Mouse (Mus musculus): Measurements from ENCODE around the gene Wdsub1. TPM values are rescaled to one million over a fixed set of nuclear protein-coding genes. Genes with fewer than 3 reads are reported as not detected.

The Wdsub1 gene
- polyA plus RNA-seq, 1 experiment from 2014 or later, result 44.1 TPM

DNA sequence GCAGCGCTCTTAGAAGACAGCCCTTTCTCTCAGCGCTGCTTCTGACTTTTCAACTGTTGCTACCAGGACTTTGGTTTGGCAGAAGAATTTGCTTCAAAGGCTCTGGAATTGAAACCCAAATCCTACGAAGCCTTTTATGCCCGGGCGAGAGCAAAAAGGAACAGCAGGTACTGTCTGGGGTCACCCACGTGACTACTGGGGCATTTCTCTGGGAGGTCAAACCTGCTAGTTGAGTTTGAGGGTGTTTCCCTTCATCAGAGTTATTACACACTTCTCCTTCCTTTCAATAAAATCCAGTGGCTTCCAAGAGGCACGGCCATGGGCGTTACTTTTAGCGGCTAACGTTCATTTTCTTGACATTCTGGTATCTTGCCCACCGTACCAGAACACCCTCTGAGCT lies 40.4 kb downstream of the Wdsub1 start:
- H3K27me3 ChIP-seq, result no peaks in the 10 kb centered on the region
- 68% methylated on average over 11 of the region's 11 CpGs for WGBS

DNA sequence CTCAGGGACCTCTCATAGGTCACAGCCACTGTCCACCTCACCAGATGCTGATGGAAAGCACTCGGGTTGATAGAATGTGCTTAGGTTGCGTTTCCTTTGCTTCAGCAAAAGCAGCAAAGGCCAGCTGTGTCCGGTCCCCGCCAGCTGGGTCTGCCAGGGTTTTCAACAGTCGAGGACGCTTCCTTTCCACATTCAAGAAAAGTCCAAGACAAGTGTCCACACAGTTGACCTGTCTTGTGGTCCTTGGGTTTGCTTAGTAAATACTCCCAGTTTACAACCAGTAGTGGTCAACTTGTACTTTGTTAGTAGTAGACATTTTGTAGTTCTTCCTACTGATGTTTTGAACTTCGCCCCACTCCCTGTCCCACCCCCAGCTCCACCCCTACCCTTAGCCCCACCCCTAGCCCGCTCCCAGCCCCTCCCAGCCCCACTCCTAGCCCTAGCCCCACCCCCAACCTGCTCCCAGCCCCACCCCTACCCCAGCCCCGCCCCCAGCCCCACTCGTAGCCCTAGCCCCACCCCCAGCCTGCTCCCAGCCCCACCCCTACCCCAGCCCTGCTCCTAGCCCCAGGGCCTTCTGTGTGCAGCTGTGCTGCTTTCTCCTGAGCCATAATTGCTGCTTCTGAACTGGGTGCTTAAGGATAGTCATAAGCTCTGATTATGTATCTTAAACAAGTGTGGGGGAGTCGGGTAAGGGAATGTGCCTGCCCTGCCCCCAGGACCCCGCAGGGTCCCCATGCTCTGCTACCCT lies 41.0 kb downstream of the Wdsub1 start:
- WGBS, result 62% methylated on average over 12 of the region's 12 CpGs
- Histone ChIP-seq H3K4me1 (peaks cover 9% of the 10 kb centered on the region; the same call in 1 of the 2 replicates), H3K9me3 (no peaks in the 10 kb centered on the region), H3K4me2 (no peak overlapping the region), H3K36me3 (peaks cover 69% of the 10 kb centered on the region), H3K27me3 (no peaks in the 10 kb centered on the region), H3K27ac (peak overlapping the region; percentile 68; the same call in 1 of the 2 replicates), H3K9ac (no peak overlapping the region), H3K4me3 (no peak overlapping the region)
- no peak for ATAC-seq (ENCODE audit: insufficient number of reproducible peaks, insufficient read depth, low FRiP score, low TSS enrichment, low read depth)

More for the DNA sequence above, 40.4 kb downstream of the Wdsub1 start:
- Histone ChIP-seq H3K4me1 (peaks cover 9% of the 10 kb centered on the region; the same call in 1 of the 2 replicates), H3K9me3 (no peaks in the 10 kb centered on the region), H3K4me3 (no peak overlapping the region), H3K9ac (no peak overlapping the region), H3K27ac (peak overlapping the region; percentile 68; the same call in 1 of the 2 replicates), H3K36me3 (peaks cover 64% of the 10 kb centered on the region), H3K4me2 (no peak overlapping the region)
- no peak for ATAC-seq (ENCODE audit: insufficient number of reproducible peaks, insufficient read depth, low FRiP score, low TSS enrichment, low read depth)

DNA sequence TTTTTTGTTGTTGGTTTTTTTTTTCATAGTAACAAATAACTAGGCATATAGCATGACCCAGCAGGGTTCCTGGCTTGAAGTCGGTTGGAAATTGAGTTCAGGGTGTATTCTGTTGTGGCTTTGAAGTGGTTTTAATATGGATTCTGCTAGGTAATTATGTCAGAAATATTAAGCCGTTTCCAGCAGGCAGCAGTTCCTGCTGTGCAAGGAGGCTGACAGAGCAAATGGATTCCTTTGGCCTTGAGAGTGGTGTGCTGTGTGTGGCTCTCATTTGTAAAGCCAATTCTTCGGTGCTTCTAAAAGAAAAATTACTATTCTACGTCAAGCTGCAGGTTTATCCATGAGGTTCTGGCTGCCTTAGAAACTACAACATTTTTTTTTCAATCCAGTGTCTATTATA lies 42.2 kb downstream of the Wdsub1 start:
- Histone ChIP-seq H3K27me3 (no peaks in the 10 kb centered on the region), H3K4me2 (no peak overlapping the region), H3K9ac (no peak overlapping the region), H3K4me1 (peaks cover 9% of the 10 kb centered on the region; the same call in 1 of the 2 replicates), H3K4me3 (no peak overlapping the region), H3K36me3 (peaks cover 75% of the 10 kb centered on the region), H3K9me3 (no peaks in the 10 kb centered on the region), H3K27ac (0 out of 2 replicates have a peak overlapping the region, but pooled peaks have one; percentile 16)
- no peak for ATAC-seq (ENCODE audit: insufficient number of reproducible peaks, insufficient read depth, low FRiP score, low TSS enrichment, low read depth)
- WGBS, result 31% methylated on average over 4 of the region's 4 CpGs

- H3K27ac ChIP-seq, result 0 out of 2 replicates have a peak overlapping the region, but pooled peaks have one; percentile 16
These were observed 42.6 kb downstream of the Wdsub1 start for GRCm38 (mm10) chr2:59839755-59840154.

DNA sequence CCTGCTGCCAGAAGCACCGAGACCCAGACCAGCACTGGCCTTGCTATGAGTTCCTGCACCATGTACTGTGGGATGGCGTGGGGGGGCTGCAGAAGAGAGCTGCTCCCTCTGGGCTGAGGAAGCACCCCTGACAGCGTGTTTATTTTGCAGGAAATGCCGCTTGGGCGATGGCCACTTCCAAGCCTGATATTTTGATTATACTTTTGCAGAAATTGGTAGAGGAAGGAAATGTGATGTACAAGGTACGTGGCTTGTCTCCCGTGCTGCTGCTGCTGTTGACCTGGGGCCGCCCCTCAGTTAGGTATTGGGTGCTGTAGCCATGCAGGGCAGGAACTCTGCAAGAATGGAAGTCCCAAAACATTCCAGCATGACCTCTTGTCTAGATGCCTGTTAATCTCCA lies 43.6 kb downstream of the Wdsub1 start:
- no peak for ATAC-seq (ENCODE audit: insufficient number of reproducible peaks, insufficient read depth, low FRiP score, low TSS enrichment, low read depth)
- Histone ChIP-seq H3K36me3 (peaks cover 78% of the 10 kb centered on the region), H3K27me3 (no peaks in the 10 kb centered on the region), H3K9me3 (no peaks in the 10 kb centered on the region), H3K4me3 (no peak overlapping the region), H3K9ac (no peak overlapping the region), H3K4me1 (peaks cover 9% of the 10 kb centered on the region; the same call in 1 of the 2 replicates), H3K27ac (peak overlapping the region; percentile 44; the same call in 1 of the 2 replicates), H3K4me2 (no peak overlapping the region)
- 89% methylated on average over 8 of the region's 8 CpGs for WGBS

More at GRCm38 (mm10) chr2:59839755-59840154, 42.6 kb downstream of the Wdsub1 start:
- 78% methylated on average over 2 of the region's 2 CpGs for WGBS
- Histone ChIP-seq H3K27me3 (no peaks in the 10 kb centered on the region), H3K4me1 (peaks cover 9% of the 10 kb centered on the region; the same call in 1 of the 2 replicates), H3K9ac (no peak overlapping the region), H3K9me3 (no peaks in the 10 kb centered on the region), H3K4me3 (no peak overlapping the region), H3K4me2 (no peak overlapping the region), H3K36me3 (peaks cover 78% of the 10 kb centered on the region)
- ATAC-seq (ENCODE audit: insufficient number of reproducible peaks, insufficient read depth, low FRiP score, low TSS enrichment, low read depth), result no peak

DNA sequence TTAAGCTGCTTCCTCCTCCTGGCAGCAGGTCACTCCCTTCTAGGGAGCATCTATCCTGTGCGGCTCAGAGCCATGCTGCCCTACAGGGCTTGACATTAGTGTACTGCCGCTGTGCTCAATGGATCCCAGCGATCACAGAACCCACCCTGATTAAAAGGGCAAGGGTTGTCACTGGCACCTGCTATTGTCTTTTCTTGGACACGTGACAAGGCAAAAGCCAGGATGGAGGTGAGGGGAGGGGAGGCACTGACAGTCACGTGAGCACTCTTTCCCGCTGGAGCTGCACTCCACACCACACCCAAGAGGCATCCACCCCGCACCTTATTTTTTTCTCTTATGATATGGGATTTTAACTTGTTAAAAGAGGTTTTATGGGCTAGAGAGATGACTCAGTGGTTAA lies 50.6 kb downstream of the Wdsub1 start:
- H3K4me1 ChIP-seq, result peaks cover 39% of the 10 kb centered on the region
- no peak overlapping the region for H3K27ac ChIP-seq
- ATAC-seq (ENCODE audit: insufficient number of reproducible peaks, insufficient read depth, low FRiP score, low TSS enrichment, low read depth), result no peak
- no peak overlapping the region for H3K4me3 ChIP-seq
- no peaks in the 10 kb centered on the region for H3K27me3 ChIP-seq
- no peak overlapping the region for H3K9ac ChIP-seq
- 86% methylated on average over 7 of the region's 7 CpGs for WGBS
- no peak overlapping the region for H3K4me2 ChIP-seq
- peaks cover 52% of the 10 kb centered on the region for H3K36me3 ChIP-seq
- no peaks in the 10 kb centered on the region for H3K9me3 ChIP-seq

DNA sequence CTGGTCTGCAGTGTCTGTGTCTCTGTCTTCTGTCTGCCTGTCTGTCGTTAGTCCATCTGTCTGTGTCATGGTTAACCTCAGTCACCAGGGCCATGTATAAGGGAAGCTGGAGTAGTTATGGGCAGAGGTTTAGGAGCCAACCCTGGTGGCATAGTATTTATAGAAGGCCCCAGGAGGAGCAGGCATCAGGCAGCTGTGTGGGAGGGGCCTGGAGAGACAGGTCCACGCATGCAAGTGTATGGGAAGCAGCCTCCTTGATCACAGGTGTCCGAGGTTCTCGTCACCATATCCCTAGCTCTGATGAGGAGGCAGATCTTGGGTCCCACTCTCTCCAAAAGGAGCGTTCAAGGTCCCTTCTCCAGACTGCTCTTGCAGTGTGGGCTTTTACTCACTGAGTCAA lies 51.5 kb downstream of the Wdsub1 start:
- H3K27ac ChIP-seq, result no peak overlapping the region
- WGBS, result 77% methylated on average over 5 of the region's 5 CpGs

DNA sequence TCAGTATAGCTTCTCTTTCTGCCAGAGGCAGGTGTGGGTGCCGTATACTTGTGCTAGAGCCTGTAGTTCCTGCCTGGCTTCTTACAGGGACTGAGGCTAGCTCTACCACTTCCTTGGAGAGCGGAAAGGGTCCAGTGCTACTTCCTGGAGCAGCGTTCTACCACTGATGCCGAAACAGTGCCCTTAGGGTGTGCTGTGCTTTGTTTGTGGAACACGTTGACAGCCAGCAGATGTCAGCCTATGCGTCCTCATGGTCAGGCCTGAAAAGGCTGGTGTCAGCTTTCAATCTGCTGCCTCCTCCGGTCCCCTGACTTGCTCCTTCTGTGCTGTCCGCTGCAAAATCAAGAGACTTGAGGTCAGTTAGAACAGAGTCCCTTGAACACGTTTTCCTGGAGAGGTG lies 52.2 kb downstream of the Wdsub1 start:
- Histone ChIP-seq H3K36me3 (peaks cover 41% of the 10 kb centered on the region), H3K9ac (peak overlapping the region; percentile 17; the same call in 1 of the 2 replicates), H3K4me3 (no peak overlapping the region), H3K4me2 (no peak overlapping the region), H3K9me3 (no peaks in the 10 kb centered on the region), H3K4me1 (peaks cover 39% of the 10 kb centered on the region), H3K27ac (peak overlapping the region; percentile 60; the same call in 1 of the 2 replicates), H3K27me3 (no peaks in the 10 kb centered on the region)
- WGBS, result 13% methylated on average over 9 of the region's 9 CpGs
- ATAC-seq (ENCODE audit: insufficient number of reproducible peaks, insufficient read depth, low FRiP score, low TSS enrichment, low read depth), result no peak

More for the DNA sequence above, 51.5 kb downstream of the Wdsub1 start:
- Histone ChIP-seq H3K4me1 (peaks cover 39% of the 10 kb centered on the region), H3K36me3 (peaks cover 49% of the 10 kb centered on the region), H3K4me3 (no peak overlapping the region), H3K4me2 (no peak overlapping the region), H3K27me3 (no peaks in the 10 kb centered on the region), H3K9ac (no peak overlapping the region), H3K9me3 (no peaks in the 10 kb centered on the region)
- ATAC-seq (ENCODE audit: insufficient number of reproducible peaks, insufficient read depth, low FRiP score, low TSS enrichment, low read depth), result no peak

GRCm38 (mm10) chr2:59829718-59830117 lies 52.7 kb downstream of the Wdsub1 start:
- Histone ChIP-seq H3K36me3 (peaks cover 38% of the 10 kb centered on the region), H3K9me3 (no peaks in the 10 kb centered on the region), H3K27ac (peak overlapping the region; percentile 60), H3K4me1 (peaks cover 40% of the 10 kb centered on the region), H3K27me3 (no peaks in the 10 kb centered on the region), H3K4me3 (no peak overlapping the region), H3K4me2 (peak overlapping the region; percentile 37), H3K9ac (no peak overlapping the region; the same call in 1 of the 2 replicates)
- no peak for ATAC-seq (ENCODE audit: insufficient number of reproducible peaks, insufficient read depth, low FRiP score, low TSS enrichment, low read depth)
- WGBS, result 61% methylated on average over 7 of the region's 7 CpGs

GRCm38 (mm10) chr2:59828777-59829508 lies 53.4 kb downstream of the Wdsub1 start:
- ATAC-seq (ENCODE audit: insufficient number of reproducible peaks, insufficient read depth, low FRiP score, low TSS enrichment, low read depth), result peak; percentile 58; the same call in 1 of the 2 replicates
- Histone ChIP-seq H3K4me1 (peaks cover 48% of the 10 kb centered on the region), H3K27me3 (no peaks in the 10 kb centered on the region), H3K4me3 (no peak overlapping the region), H3K27ac (peak overlapping the region; percentile 60), H3K4me2 (peak overlapping the region; percentile 37), H3K9ac (peak overlapping the region; percentile 59; the same call in 1 of the 2 replicates), H3K9me3 (no peaks in the 10 kb centered on the region), H3K36me3 (peaks cover 36% of the 10 kb centered on the region)
- 13% methylated on average over 14 of the region's 14 CpGs for WGBS

DNA sequence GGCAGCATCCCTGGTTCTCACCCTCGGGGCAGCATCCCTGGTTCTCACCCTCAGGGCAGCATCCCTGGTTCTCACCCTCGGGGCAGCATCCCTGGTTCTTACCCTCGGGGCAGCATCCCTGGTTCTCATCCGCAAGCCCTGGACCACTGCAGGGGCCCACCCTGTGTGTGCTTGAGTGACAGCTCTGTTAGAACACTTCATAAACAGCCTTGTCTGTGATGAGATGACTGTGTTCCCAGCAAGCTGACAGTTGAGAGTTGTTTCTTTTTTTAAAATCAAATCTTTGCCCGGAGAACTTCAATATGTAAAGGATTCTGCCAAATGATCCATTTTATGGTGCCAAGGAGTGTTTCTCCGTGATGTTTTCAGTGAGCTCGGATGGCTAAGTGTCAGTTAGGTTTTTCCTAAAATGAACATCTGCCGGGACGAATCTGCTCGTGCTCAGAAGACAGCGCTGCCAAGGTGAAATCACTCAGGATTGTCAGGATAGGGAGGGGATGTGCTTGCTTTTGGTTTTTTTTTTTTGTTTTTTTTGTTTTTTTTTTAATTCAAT lies 54.2 kb downstream of the Wdsub1 start:
- no peaks in the 10 kb centered on the region for H3K27me3 ChIP-seq
- H3K27ac ChIP-seq, result peak overlapping the region; percentile 60; the same call in 1 of the 2 replicates
- no peak for ATAC-seq (ENCODE audit: insufficient number of reproducible peaks, insufficient read depth, low FRiP score, low TSS enrichment, low read depth)
- H3K4me3 ChIP-seq, result no peak overlapping the region
- H3K36me3 ChIP-seq, result peaks cover 28% of the 10 kb centered on the region
- no peak overlapping the region for H3K9ac ChIP-seq
- H3K4me2 ChIP-seq, result no peak overlapping the region
- H3K4me1 ChIP-seq, result peaks cover 53% of the 10 kb centered on the region
- 55% methylated on average over 11 of the region's 11 CpGs for WGBS
- H3K9me3 ChIP-seq, result no peaks in the 10 kb centered on the region

Measured in embryonic facial prominence, embryonic 13.5 days (tissue).